ENCODE assay signal across 21 mouse cellular contexts in genomic region chr14:61303969-61304609, GRCm38 (mm10). TPM values are rescaled to one million over a fixed set of nuclear protein-coding genes. Genes with fewer than 3 reads are reported as not detected.
DNase-seq lines count a peak whose midpoint lies in the region; TF ChIP-seq lines count a peak whose summit lies in the region.
"Had no signal": no experiment of that assay in that cellular context is flagged by ENCODE, and none has a peak within 500 bp of the region (broad histone marks: within the 10 kb centered on the region; RNA-seq: fewer than 3 reads in every experiment).

No protein-coding gene starts in this region.

- no peak for TF ChIP-seq POLR2A in heart, adult 2 months (IDR thresholded peaks at IDR 0.05; ENCODE audit: insufficient read depth, low read depth, low read length)
- TF ChIP-seq POLR2A in testis, adult 2 months (IDR thresholded peaks at IDR 0.05; ENCODE audit: control insufficient read depth, low read depth, low read length) = no peak

- no peaks in the 10 kb centered on the region for H3K4me1 ChIP-seq in heart, adult 2 months (ENCODE audit: control insufficient read depth, insufficient read depth, low read length)
- no peaks in the 10 kb centered on the region for H3K4me1 ChIP-seq in testis, adult 2 months (ENCODE audit: control insufficient read depth, insufficient read depth, low read length)
- H3K4me1 ChIP-seq: forebrain, embryonic 13.5 days; forebrain, embryonic 15.5 days had no signal

- H3K4me3 ChIP-seq in heart, adult 2 months = no peak overlapping the region
- H3K4me3 ChIP-seq in testis, adult 2 months (ENCODE audit: control insufficient read depth, low read depth, low read length) = peak overlapping the region; percentile 85
- H3K4me3 ChIP-seq: embryonic facial prominence, embryonic 13.5 days; forebrain, embryonic 13.5 days; forebrain, embryonic 15.5 days had no signal

- no peak overlapping the region for H3K27ac ChIP-seq in heart, adult 2 months
- no peak overlapping the region for H3K27ac ChIP-seq in testis, adult 2 months (ENCODE audit: control insufficient read depth, insufficient read depth, low read depth, low read length)
- H3K27ac ChIP-seq: embryonic facial prominence, embryonic 13.5 days; forebrain, embryonic 13.5 days; forebrain, embryonic 15.5 days had no signal

- WGBS in heart, adult 2 months = 72% methylated on average over 4 of the region's 4 CpGs

- TF ChIP-seq EP300 in heart, adult 2 months (IDR thresholded peaks at IDR 0.05; ENCODE audit: insufficient read depth, low read depth, low read length) = no peak

- intact Hi-C loops in heart, adult 2 months (cut with DNase I) = no loop called here

- no peak overlapping the region for H3K9ac ChIP-seq in heart, adult 2 months (ENCODE audit: low read depth, low read length)
- H3K9ac ChIP-seq: embryonic facial prominence, embryonic 13.5 days; forebrain, embryonic 13.5 days; forebrain, embryonic 15.5 days; forebrain, postnatal 0 days had no signal

- TF ChIP-seq CTCF in heart, adult 2 months (IDR thresholded peaks at IDR 0.05) = no peak
- TF ChIP-seq CTCF in testis, adult 2 months (IDR thresholded peaks at IDR 0.05; ENCODE audit: control insufficient read depth, insufficient read depth, insufficient replicate concordance, low read depth, low read length) = no peak

- no peaks in the 10 kb centered on the region for H3K79me2 ChIP-seq in heart, adult 2 months (replicated peaks; ENCODE audit: control insufficient read depth, insufficient read depth, low read length)

- no peaks in the 10 kb centered on the region for H3K27me3 ChIP-seq in heart, adult 2 months (ENCODE audit: control insufficient read depth, insufficient read depth, low read length)
- no peaks in the 10 kb centered on the region for H3K27me3 ChIP-seq in testis, adult 2 months (ENCODE audit: control insufficient read depth, insufficient read depth, low read length)
- H3K27me3 ChIP-seq: embryonic facial prominence, embryonic 13.5 days; forebrain, embryonic 13.5 days; forebrain, embryonic 15.5 days had no signal

- peak; percentile 24 for DNase-seq in heart, adult 11 months
- no peak for DNase-seq in heart, adult 2 months
- DNase-seq in testis, postnatal 14 days (ENCODE audit: low spot score) = no peak
- DNase-seq in embryo, embryonic 10 days (ENCODE audit: low spot score) = no peak
- DNase-seq: adrenal gland, adult 2 months; adrenal gland, postnatal 10 days; adrenal gland, postnatal 25 days; cerebellum, adult 11 months; cerebellum, adult 18-20 months; cerebellum, adult 8-10 months; cerebellum, adult 9-11 months; cerebellum, postnatal 14 days; cerebellum, postnatal 36 days; forebrain, postnatal 0 days had no signal

- H3K36me3 ChIP-seq in heart, adult 2 months (ENCODE audit: control insufficient read depth, insufficient read depth, low read length) = no peaks in the 10 kb centered on the region
- no peaks in the 10 kb centered on the region for H3K36me3 ChIP-seq in testis, adult 2 months (ENCODE audit: control insufficient read depth, insufficient read depth, low read length)
- H3K36me3 ChIP-seq: embryonic facial prominence, embryonic 13.5 days; forebrain, embryonic 15.5 days had no signal

RNA-seq across cellular contexts. Expression of gene Arl11, which starts 5.5 kb away (rescaled TPM):
- under 1 TPM; 0.42 to 0.75 TPM for total RNA-seq in heart, adult 2 months (2021)
- polyA plus RNA-seq in heart, adult 2 months (2012; rRNA removed) = 0.80 and 0.85 TPM in 2 replicates
- polyA plus RNA-seq in testis, adult 2 months (2012; rRNA removed) = 17.4 and 18.5 TPM in 2 replicates
- total RNA-seq: ES-E14 had no signal
- polyA plus RNA-seq: C2C12 had no signal

RNA-seq across cellular contexts. Expression of gene Sgcg, which starts 45.8 kb away (rescaled TPM):
- total RNA-seq in heart, adult 2 months (2021) = 100 to 1,000 TPM; 181 to 235 TPM
- 105 and 191 TPM in 2 replicates for polyA plus RNA-seq in heart, adult 2 months (2012; rRNA removed)
- 0.28 and 0.67 TPM in 2 replicates for polyA plus RNA-seq in testis, adult 2 months (2012; rRNA removed)
- total RNA-seq: MEL had no signal
- polyA plus RNA-seq: adrenal gland, adult 2 months; forebrain, embryonic 13.5 days had no signal

RNA-seq across cellular contexts. Expression of gene Ebpl, which starts 56.1 kb away (rescaled TPM):
- 1 to 10 TPM in 1 of 2 experiments, under 1 TPM in 1; 0.98 to 1.2 TPM for total RNA-seq in heart, adult 2 months (2021)
- 1.0 and 1.3 TPM in 2 replicates for polyA plus RNA-seq in heart, adult 2 months (2012; rRNA removed)
- 0.55 and 0.84 TPM in 2 replicates for polyA plus RNA-seq in testis, adult 2 months (2012; rRNA removed)

Comparison
In these comparisons a context has a peak if more than half of its experiments do, and no peak if none do; other contexts are left out.
1. RNA of gene Sgcg, which starts 45.8 kb away (polyA plus RNA-seq): 105 to 191 TPM in heart, adult 2 months; 0.28 to 0.67 TPM in testis, adult 2 months; every median in the first group is over 10 times any median in the second.